Mouse (Mus musculus): ENCODE data around the gene Defa34.
"Not testable (repeated sequence)": the region's sequence is repeated elsewhere in the genome, so short reads cannot be mapped to it uniquely, and the experiment has no call there.

Gene Defa34

DNA sequence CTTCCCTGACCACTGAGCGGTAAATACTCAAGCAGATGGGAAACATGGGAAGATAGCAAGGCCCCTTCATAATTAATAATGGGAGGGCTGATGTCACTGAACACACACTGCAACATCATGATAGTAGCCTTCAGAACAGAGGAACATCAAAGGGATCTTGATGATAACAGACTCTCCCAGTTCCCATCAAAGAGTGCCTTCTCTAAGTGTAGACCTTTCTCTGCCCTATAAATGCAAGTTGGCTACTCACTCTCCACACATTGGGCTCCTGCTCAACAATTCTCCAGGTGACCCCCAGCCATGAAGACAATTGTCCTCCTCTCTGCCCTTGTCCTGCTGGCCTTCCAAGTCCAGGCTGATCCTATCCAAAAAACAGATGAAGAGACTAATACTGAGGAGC is at the start of gene Defa34:
Gene Defa34, plus strand, starts transcription at position 301 of the 400 bp plus-strand sequence.
- in situ Hi-C loops (cut with MboI; ENCODE audit: low pct_unique_long_range_greater_than_20kb in 1 of 2, low sequenced_read_pairs in 2 of 2, unreplicated experiment in 1 of 2): not testable (repeated sequence)

DNA sequence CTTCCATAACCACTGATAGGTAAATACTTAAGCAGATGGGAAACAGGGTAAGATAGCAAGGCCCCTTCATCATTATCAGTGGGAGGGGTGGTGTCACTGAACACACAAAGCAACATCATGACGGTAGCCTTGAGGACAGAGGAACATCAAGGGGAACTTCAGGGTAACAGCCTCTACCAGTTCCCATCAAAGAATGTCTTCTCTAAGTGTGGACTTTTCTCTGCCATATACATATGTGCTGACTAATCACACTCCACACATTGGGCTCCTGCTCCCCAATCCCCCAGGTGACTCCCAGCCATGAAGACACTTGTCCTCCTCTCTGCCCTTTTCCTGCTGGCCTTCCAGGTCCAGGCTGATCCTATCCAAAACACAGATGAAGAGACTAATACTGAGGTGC is 47.7 kb upstream of the Defa34 start, which contains the start of gene Defa26:
Gene Defa26, plus strand, starts transcription at position 301 of the 400 bp plus-strand sequence.
- in situ Hi-C loops (cut with MboI; ENCODE audit: low pct_unique_long_range_greater_than_20kb in 1 of 2, low sequenced_read_pairs in 2 of 2, unreplicated experiment in 1 of 2): not testable (repeated sequence)

DNA sequence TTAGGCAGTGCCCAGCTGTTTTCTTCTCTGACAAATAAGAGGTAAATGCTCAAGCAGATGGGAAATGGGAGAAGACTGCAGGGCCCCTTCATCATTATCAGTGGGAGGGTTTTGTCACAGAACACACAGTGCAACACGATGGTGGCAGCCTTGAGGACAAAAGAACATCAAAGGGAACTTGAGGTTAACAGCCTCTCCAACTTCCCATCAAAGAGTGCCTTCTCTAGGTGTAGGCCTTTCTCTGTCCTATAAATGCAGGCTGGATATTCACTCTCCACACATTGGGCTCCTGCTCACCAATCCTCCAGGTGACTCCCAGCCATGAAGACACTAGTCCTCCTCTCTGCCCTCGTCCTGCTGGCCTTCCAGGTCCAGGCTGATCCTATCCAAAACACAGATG is 10.1 kb upstream of the Defa34 start, which contains the start of gene Defa17:
Gene Defa17, plus strand, starts transcription at position 301 of the 400 bp plus-strand sequence.
- in situ Hi-C loops (cut with MboI; ENCODE audit: low pct_unique_long_range_greater_than_20kb in 1 of 2, low sequenced_read_pairs in 2 of 2, unreplicated experiment in 1 of 2): not testable (repeated sequence)

GRCm38 (mm10) chr8:21703545-21703944 is 37.9 kb downstream of the Defa34 start, which contains the start of gene AY761184:
Gene AY761184, minus strand, starts transcription at chr8:21703645.
- in situ Hi-C loops (cut with MboI; ENCODE audit: low pct_unique_long_range_greater_than_20kb in 1 of 2, low sequenced_read_pairs in 2 of 2, unreplicated experiment in 1 of 2): not testable (repeated sequence)
